Mouse (Mus musculus) G1E (cell line): ENCODE measurements at regions not wholly inside any gene's neighbourhood (a gene's known extent, or its start where the extent isn't known, plus 50 kb on each side); places are given as distances from the start of the nearest gene placed in this dataset.

Experiments used
- ATAC-seq: 2 replicates; pipeline ENCODE4 v1.8.0; 2016; ENCODE audit warnings: mild to moderate bottlenecking; ENCODE audit not compliant: insufficient number of reproducible peaks, poor library complexity, low FRiP score, severe bottlenecking; ENCODE audit errors: extremely low read depth
- DNase-seq: peaks from one replicate; pipeline ENCODE4 v3.0.0; 2012; ENCODE audit warnings: low spot score
- H3K27me3 ChIP-seq: 2 replicates; pipeline ENCODE4 v1.6.1; 2012; ENCODE audit warnings: mild to moderate bottlenecking, low read length, inconsistent platforms; ENCODE audit not compliant: insufficient read depth
- H3K36me3 ChIP-seq: replicated peaks from 2 replicates; pipeline ENCODE3; 2012; ENCODE audit warnings: mild to moderate bottlenecking, inconsistent platforms
- H3K4me1 ChIP-seq: 2 replicates; pipeline ENCODE4 v1.6.1; 2012; ENCODE audit warnings: low read depth, low read length, inconsistent platforms, mixed read lengths; ENCODE audit not compliant: insufficient read depth
- H3K4me3 ChIP-seq: 2 replicates; pipeline ENCODE4 v1.5.1; 2012; ENCODE audit warnings: low read depth, mild to moderate bottlenecking, inconsistent platforms, low read length, moderate library complexity, mixed read lengths
- H3K9me3 ChIP-seq: replicated peaks from 2 replicates; pipeline ENCODE4 v1.6.1; 2012; ENCODE audit warnings: inconsistent platforms
- CTCF ChIP-seq: IDR thresholded peaks from 2 replicates; pipeline ENCODE4 v1.5.1; 2012; ENCODE audit warnings: low read depth, low read length, inconsistent platforms, mixed read lengths
- GATA1 ChIP-seq: IDR thresholded peaks from 2 replicates; pipeline ENCODE4 v1.6.1; 2012; ENCODE audit warnings: borderline replicate concordance, low read length, inconsistent platforms, mixed read lengths
- GATA2 ChIP-seq: IDR thresholded peaks from 2 replicates; pipeline ENCODE4 v1.6.1; 2012; ENCODE audit warnings: low read depth, low read length, inconsistent platforms, borderline replicate concordance
- POLR2AphosphoS5 ChIP-seq: IDR thresholded peaks from 2 replicates; pipeline ENCODE4 v1.6.1; 2012; ENCODE audit warnings: low read depth, low read length, inconsistent platforms; ENCODE audit not compliant: insufficient replicate concordance
- TAL1 ChIP-seq: conservative IDR thresholded peaks from 2 replicates; pipeline ENCODE4 v1.6.1; 2012; ENCODE audit warnings: low read depth, low read length, inconsistent platforms, mixed read lengths

- TF ChIP-seq POLR2AphosphoS5, result no peak
- no peak for TF ChIP-seq GATA2
- TF ChIP-seq TAL1, result no peak
- no peak for TF ChIP-seq CTCF
- TF ChIP-seq GATA1, result no peak
- Histone ChIP-seq H3K4me3 (no peak overlapping the region), H3K36me3 (no peaks in the 10 kb centered on the region), H3K4me1 (0 out of 2 replicates have a peak, but pooled peaks cover under 1% of the 10 kb centered on the region), H3K27me3 (no peaks in the 10 kb centered on the region; the same call in 1 of the 2 replicates), H3K9me3 (no peaks in the 10 kb centered on the region)
- DNase-seq (no peak), ATAC-seq (no peak)
Measured at GRCm38 (mm10) chr9:50433525-50433924, 60.8 kb upstream of the Plet1 start.

GRCm38 (mm10) chr9:50433978-50434377 is 60.3 kb upstream of the Plet1 start:
- no peaks in the 10 kb centered on the region; the same call in 1 of the 2 replicates for H3K27me3 ChIP-seq
- no peaks in the 10 kb centered on the region for H3K4me1 ChIP-seq
- H3K36me3 ChIP-seq, result no peaks in the 10 kb centered on the region
- H3K4me3 ChIP-seq, result no peak overlapping the region
- ATAC-seq (no peak), DNase-seq (no peak)
- no peak for TF ChIP-seq CTCF
- TF ChIP-seq TAL1, result no peak
- no peak for TF ChIP-seq POLR2AphosphoS5
- TF ChIP-seq GATA2, result no peak
- no peak for TF ChIP-seq GATA1
- H3K9me3 ChIP-seq, result no peaks in the 10 kb centered on the region

DNA sequence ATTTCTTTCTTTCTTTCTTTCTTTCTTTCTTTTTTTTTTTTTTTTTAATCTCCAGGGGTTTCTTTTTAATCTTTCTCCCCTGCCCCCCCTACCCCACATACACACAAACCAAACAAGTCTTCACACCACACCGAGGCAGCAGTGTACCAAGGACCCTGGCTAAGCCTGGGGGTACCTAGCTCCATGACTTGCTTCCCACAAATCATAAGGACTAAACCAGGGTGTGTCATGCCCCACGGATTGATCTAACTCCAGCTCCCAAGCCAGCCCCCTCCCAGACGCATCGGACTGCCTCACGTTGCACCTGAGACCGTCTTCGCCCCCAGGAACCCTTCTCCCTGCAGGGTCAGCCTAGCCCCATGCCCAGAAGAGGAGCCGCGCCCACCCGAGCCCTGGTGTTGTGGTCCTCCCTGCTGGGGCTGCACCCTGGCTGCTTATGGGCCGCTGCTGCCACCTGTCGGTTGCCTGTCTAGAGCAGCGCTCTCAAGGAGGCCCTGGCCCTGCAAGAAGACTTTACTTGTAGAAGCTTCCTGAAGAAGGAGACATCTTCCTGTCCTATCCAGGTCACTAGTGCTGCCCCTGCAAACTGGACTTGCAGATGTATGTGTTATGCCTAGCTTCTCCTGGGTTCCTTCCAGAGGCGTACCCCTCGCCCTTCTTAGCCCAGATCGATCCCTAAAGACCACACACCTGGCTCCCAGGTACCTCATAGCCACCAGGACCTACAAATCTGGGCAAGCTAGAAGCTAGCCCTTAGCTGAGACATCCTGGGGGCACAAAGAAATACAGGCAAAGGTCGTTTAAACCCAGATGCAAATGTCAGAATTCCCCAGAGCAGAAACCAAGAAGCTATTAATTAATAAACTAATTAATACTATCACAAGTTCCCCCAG is 56.2 kb upstream of the Plet1 start:
- no peaks in the 10 kb centered on the region; the same call in 1 of the 2 replicates for H3K4me1 ChIP-seq
- H3K36me3 ChIP-seq, result no peaks in the 10 kb centered on the region
- no peak for ATAC-seq
- peak; percentile 18 for DNase-seq
- no peaks in the 10 kb centered on the region for H3K9me3 ChIP-seq
- no peak overlapping the region for H3K4me3 ChIP-seq
- H3K27me3 ChIP-seq, result no peaks in the 10 kb centered on the region
- TF ChIP-seq POLR2AphosphoS5, result no peak
- TF ChIP-seq GATA1, result no peak
- TF ChIP-seq GATA2, result no peak
- TF ChIP-seq CTCF, result no peak
- TF ChIP-seq TAL1, result no peak

DNA sequence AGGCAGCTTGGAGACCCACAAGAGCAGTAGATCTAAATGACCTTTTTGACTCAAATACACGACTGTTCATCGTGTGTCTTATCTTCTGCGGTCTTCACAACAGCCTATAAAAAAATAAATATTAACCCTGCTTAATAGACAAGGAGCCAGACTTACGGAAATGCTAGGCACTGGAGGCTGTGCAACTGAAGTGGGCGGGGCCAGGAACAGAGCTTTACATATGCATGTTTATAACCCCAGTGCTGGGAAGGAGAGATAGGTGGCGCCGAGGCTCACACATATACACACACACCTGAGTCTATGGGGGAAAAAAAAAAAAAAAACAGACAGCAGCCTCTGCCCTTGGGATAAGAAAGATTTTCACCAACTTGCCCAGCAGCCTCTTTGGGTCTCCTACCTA is 55.6 kb upstream of the Plet1 start:
- H3K9me3 ChIP-seq, result no peaks in the 10 kb centered on the region
- DNase-seq, result no peak
- no peaks in the 10 kb centered on the region; the same call in 1 of the 2 replicates for H3K4me1 ChIP-seq
- no peaks in the 10 kb centered on the region for H3K36me3 ChIP-seq
- H3K27me3 ChIP-seq, result no peaks in the 10 kb centered on the region
- ATAC-seq, result no peak
- no peak for TF ChIP-seq CTCF
- no peak for TF ChIP-seq GATA2
- no peak for TF ChIP-seq GATA1
- TF ChIP-seq TAL1, result no peak
- TF ChIP-seq POLR2AphosphoS5, result no peak
- no peak overlapping the region for H3K4me3 ChIP-seq

- no peak for ATAC-seq
Measured at GRCm38 (mm10) chr9:50440222-50440621, 54.1 kb upstream of the Plet1 start.

GRCm38 (mm10) chr9:50440689-50441088 is 53.6 kb upstream of the Plet1 start:
- peaks cover 4% of the 10 kb centered on the region for H3K4me1 ChIP-seq
- no peaks in the 10 kb centered on the region for H3K36me3 ChIP-seq
- DNase-seq, result no peak
- H3K4me3 ChIP-seq, result no peak overlapping the region; the same call in 1 of the 2 replicates
- no peak for TF ChIP-seq CTCF
- TF ChIP-seq POLR2AphosphoS5, result no peak
- TF ChIP-seq TAL1, result no peak
- TF ChIP-seq GATA1, result no peak
- TF ChIP-seq GATA2, result no peak
- no peaks in the 10 kb centered on the region for H3K27me3 ChIP-seq
- no peak for ATAC-seq
- H3K9me3 ChIP-seq, result no peaks in the 10 kb centered on the region

More at GRCm38 (mm10) chr9:50440222-50440621, 54.1 kb upstream of the Plet1 start:
- H3K4me1 ChIP-seq, result peaks cover 4% of the 10 kb centered on the region
- TF ChIP-seq CTCF (no peak), POLR2AphosphoS5 (no peak), GATA2 (no peak), TAL1 (no peak), GATA1 (no peak)
- DNase-seq, result no peak
- no peaks in the 10 kb centered on the region for H3K9me3 ChIP-seq
- H3K36me3 ChIP-seq, result no peaks in the 10 kb centered on the region
- H3K4me3 ChIP-seq, result no peak overlapping the region; the same call in 1 of the 2 replicates
- no peaks in the 10 kb centered on the region for H3K27me3 ChIP-seq
